Mouse (Mus musculus) liver, adult (tissue): ENCODE measurements around the gene Olfr1232.

Experiments
- GATA4 ChIP-seq: IDR thresholded peaks from 2 replicates; pipeline ENCODE4 v1.6.1; 2014; ENCODE audit warnings: mild to moderate bottlenecking, low read length; ENCODE audit not compliant: insufficient replicate concordance

Olfr1232 gene

GRCm38 (mm10) chr2:89329575-89329974, at the start of gene Olfr1232:
Gene Olfr1232 (minus strand): TSS chr2:89329675.
- no peak for TF ChIP-seq GATA4

- no peak for TF ChIP-seq GATA4
Measured at GRCm38 (mm10) chr2:89364765-89365164, 35.3 kb upstream of the Olfr1232 start, which contains the start of gene Olfr1234. Gene Olfr1234 (minus strand): TSS chr2:89364865.

- TF ChIP-seq GATA4, result no peak
Measured at GRCm38 (mm10) chr2:89342298-89342697, 12.8 kb upstream of the Olfr1232 start, which contains the start of gene Olfr1233. Gene Olfr1233 (minus strand): TSS chr2:89342398.

- no peak for TF ChIP-seq GATA4
Measured at GRCm38 (mm10) chr2:89306974-89307373, 22.5 kb downstream of the Olfr1232 start, which contains the start of gene Olfr1231. Gene Olfr1231 (minus strand): TSS chr2:89307074.

- TF ChIP-seq GATA4, result no peak
Measured at GRCm38 (mm10) chr2:89297168-89297567, 32.3 kb downstream of the Olfr1232 start, which contains the start of gene Olfr1230. Gene Olfr1230 (minus strand): TSS chr2:89297268.

GRCm38 (mm10) chr2:89287914-89288313, 41.6 kb downstream of the Olfr1232 start, which contains the start of gene Olfr1229:
Gene Olfr1229 (minus strand): TSS chr2:89288014.
- TF ChIP-seq GATA4, result no peak
